Mouse (Mus musculus) erythroblast, embryonic 14.5 days (primary cell): ENCODE measurements around the gene Ssu2.

Source experiments
- GATA1 ChIP-seq: IDR thresholded peaks from 2 replicates; pipeline ENCODE4 v1.6.1; 2012; ENCODE audit warnings: low read length, inconsistent platforms, mixed read lengths
- TAL1 ChIP-seq: IDR thresholded peaks from 3 replicates; pipeline ENCODE4 v1.6.1; 2012; ENCODE audit warnings: low read length, inconsistent platforms, mixed read lengths

- TF ChIP-seq TAL1 (no peak), GATA1 (no peak)
Measured at GRCm38 (mm10) chr6:112362349-112362958, 25.4 kb downstream of the Ssu2 start.
